In genomic region chr13:81783405-81784342, GRCm38 (mm10) we compare ENCODE assay signal across 8 mouse cellular contexts. TPM values are rescaled to one million over a fixed set of nuclear protein-coding genes. Genes with fewer than 3 reads are reported as not detected.
DNase-seq lines count a peak whose midpoint lies in the region; ATAC-seq and TF ChIP-seq lines count a peak whose summit lies in the region.

No protein-coding gene starts in this region.

- peak overlapping the region; percentile 98 for H3K27ac ChIP-seq in embryonic facial prominence, embryonic 14.5 days (replicated peaks; ENCODE audit: low read depth, low read length)
- H3K27ac ChIP-seq in heart, adult 2 months, result peak overlapping the region; percentile 100
- H3K27ac ChIP-seq in limb, embryonic 13.5 days, result peak overlapping the region; percentile 99
- H3K27ac ChIP-seq in midbrain, embryonic 16.5 days (ENCODE audit: low read length), result peak overlapping the region; percentile 100

- peak; percentile 78 for TF ChIP-seq POLR2A in heart, adult 2 months (IDR thresholded peaks at IDR 0.05; ENCODE audit: insufficient read depth, low read depth, low read length)

- peak overlapping the region; percentile 76 for H3K9ac ChIP-seq in embryonic facial prominence, embryonic 14.5 days (ENCODE audit: low read depth, low read length)
- H3K9ac ChIP-seq in heart, adult 2 months (ENCODE audit: low read depth, low read length), result peak overlapping the region; percentile 82
- peak overlapping the region; percentile 87 for H3K9ac ChIP-seq in limb, embryonic 13.5 days
- H3K9ac ChIP-seq in midbrain, embryonic 16.5 days (ENCODE audit: low read depth, low read length), result peak overlapping the region; percentile 89

- intact Hi-C loops in heart, adult 2 months (cut with DNase I), result loop anchor here (5.0 to 10.0 kb wide), 4 partner anchors 71 to 1741 kb away; partner anchors contain the start of genes Arrdc3, Lysmd3, Mblac2 and Polr3g

- peaks cover 19% of the 10 kb centered on the region for H3K36me3 ChIP-seq in embryonic facial prominence, embryonic 14.5 days (ENCODE audit: control insufficient read depth, insufficient read depth, low read length)
- peaks cover 7% of the 10 kb centered on the region for H3K36me3 ChIP-seq in heart, adult 2 months (ENCODE audit: control insufficient read depth, insufficient read depth, low read length)
- peaks cover 16% of the 10 kb centered on the region for H3K36me3 ChIP-seq in limb, embryonic 13.5 days
- H3K36me3 ChIP-seq in midbrain, embryonic 16.5 days (ENCODE audit: control insufficient read depth, insufficient read depth, low read length), result no peaks in the 10 kb centered on the region

- peak overlapping the region; percentile 59 for H3K4me2 ChIP-seq in embryonic facial prominence, embryonic 14.5 days (ENCODE audit: low read depth, low read length)
- peak overlapping the region; percentile 70 for H3K4me2 ChIP-seq in limb, embryonic 13.5 days (replicated peaks)
- H3K4me2 ChIP-seq in midbrain, embryonic 16.5 days (ENCODE audit: low read length), result peak overlapping the region; percentile 54

- ATAC-seq in embryonic facial prominence, embryonic 14.5 days (ENCODE audit: low read depth), result peak; percentile 98
- ATAC-seq in limb, embryonic 13.5 days (ENCODE audit: low FRiP score, low read depth), result peak; percentile 99
- peak; percentile 99 for ATAC-seq in midbrain, embryonic 16.5 days

- no peaks in the 10 kb centered on the region for H3K9me3 ChIP-seq in embryonic facial prominence, embryonic 14.5 days (ENCODE audit: control insufficient read depth, low read length)
- H3K9me3 ChIP-seq in limb, embryonic 13.5 days, result no peaks in the 10 kb centered on the region
- H3K9me3 ChIP-seq in midbrain, embryonic 16.5 days (replicated peaks; ENCODE audit: control insufficient read depth, low read length, poor library complexity, severe bottlenecking), result no peaks in the 10 kb centered on the region

- H3K4me3 ChIP-seq in embryonic facial prominence, embryonic 14.5 days (ENCODE audit: low read depth, low read length), result peak overlapping the region; percentile 58
- H3K4me3 ChIP-seq in heart, adult 2 months, result peak overlapping the region; percentile 89
- H3K4me3 ChIP-seq in limb, embryonic 13.5 days, result peak overlapping the region; percentile 69
- H3K4me3 ChIP-seq in midbrain, embryonic 16.5 days (ENCODE audit: low read depth, low read length), result peak overlapping the region; percentile 76

- peaks cover 2% of the 10 kb centered on the region; the same call in 1 of the 2 replicates for H3K79me2 ChIP-seq in heart, adult 2 months (replicated peaks; ENCODE audit: control insufficient read depth, insufficient read depth, low read length)

- no peak for TF ChIP-seq EP300 in heart, adult 2 months (IDR thresholded peaks at IDR 0.05; ENCODE audit: insufficient read depth, low read depth, low read length)

- no peak for TF ChIP-seq CTCF in heart, adult 2 months (IDR thresholded peaks at IDR 0.05)

- WGBS in embryonic facial prominence, embryonic 14.5 days, result under 1% methylated on average over 51 of the region's 62 CpGs
- WGBS in heart, adult 2 months, result under 1% methylated on average over 62 of the region's 62 CpGs
- WGBS in limb, embryonic 13.5 days, result 1% methylated on average over 58 of the region's 62 CpGs
- WGBS in midbrain, embryonic 16.5 days, result under 1% methylated on average over 62 of the region's 62 CpGs

- peak; percentile 94 for DNase-seq in 3T3-L1 (ENCODE audit: low read depth, low spot score)
- DNase-seq in adrenal gland, postnatal 4 days (ENCODE audit: low spot score in 2 of 2), result peak; percentile 92 to 93
- DNase-seq in embryonic facial prominence, embryonic 14.5 days (ENCODE audit: low spot score), result peak; percentile 98
- peak; percentile 98 for DNase-seq in heart, adult 2 months
- peak; percentile 97 to 98 for DNase-seq in kidney, adult 8-10 months
- peak; percentile 93 to 99 for DNase-seq in spleen, postnatal 10 days (ENCODE audit: low spot score in 2 of 2)

- H3K4me1 ChIP-seq in embryonic facial prominence, embryonic 14.5 days (ENCODE audit: control insufficient read depth, insufficient read depth, low read length), result peaks cover 9% of the 10 kb centered on the region
- no peaks in the 10 kb centered on the region for H3K4me1 ChIP-seq in heart, adult 2 months (ENCODE audit: control insufficient read depth, insufficient read depth, low read length)
- peaks cover 12% of the 10 kb centered on the region for H3K4me1 ChIP-seq in limb, embryonic 13.5 days
- H3K4me1 ChIP-seq in midbrain, embryonic 16.5 days (ENCODE audit: control insufficient read depth, insufficient read depth, low read length), result peaks cover 20% of the 10 kb centered on the region

- H3K27me3 ChIP-seq in embryonic facial prominence, embryonic 14.5 days (replicated peaks; ENCODE audit: control insufficient read depth, insufficient read depth, low read length), result no peaks in the 10 kb centered on the region
- H3K27me3 ChIP-seq in heart, adult 2 months (ENCODE audit: control insufficient read depth, insufficient read depth, low read length), result no peaks in the 10 kb centered on the region
- H3K27me3 ChIP-seq in limb, embryonic 13.5 days, result no peaks in the 10 kb centered on the region
- no peaks in the 10 kb centered on the region for H3K27me3 ChIP-seq in midbrain, embryonic 16.5 days (ENCODE audit: control insufficient read depth, insufficient read depth, low read depth, low read length)

RNA-seq across cellular contexts. Expression of gene Cetn3, which starts 0.8 kb away (rescaled TPM):
- total RNA-seq in adrenal gland, postnatal 4 days (2021), result 100 to 1,000 TPM; 175 to 177 TPM
- polyA plus RNA-seq in embryonic facial prominence, embryonic 14.5 days (2014; fragmentation: Nextera tagmentation; extraction: Ambion mirVana), result 242 and 243 TPM in 2 replicates
- total RNA-seq in heart, adult 2 months (2021), result 10 to 100 TPM; 52.0 to 53.0 TPM
- 5.0 and 12.9 TPM in 2 replicates for polyA plus RNA-seq in heart, adult 2 months (2012; rRNA removed)
- 209 and 235 TPM in 2 replicates for polyA plus RNA-seq in limb, embryonic 13.5 days (2015; fragmentation: Nextera tagmentation; extraction: Ambion mirVana)
- 208 and 218 TPM in 2 replicates for polyA plus RNA-seq in midbrain, embryonic 16.5 days (2015; fragmentation: Nextera tagmentation; extraction: Ambion mirVana)

Comparison
In these comparisons a context has a peak if more than half of its experiments do, and no peak if none do; other contexts are left out.
1. Peak in every context shown above with its lines: DNase-seq, ATAC-seq, H3K4me3 ChIP-seq and H3K27ac ChIP-seq.
2. RNA of gene Cetn3, which starts 0.8 kb away (polyA plus RNA-seq): 242 to 243 TPM in embryonic facial prominence, embryonic 14.5 days, 208 to 218 TPM in midbrain, embryonic 16.5 days and 209 to 235 TPM in limb, embryonic 13.5 days; 5.0 to 12.9 TPM in heart, adult 2 months; every median in the first group is over 10 times any median in the second.